Mouse (Mus musculus): ENCODE data around the gene Tspan7.

Gene Tspan7

DNA sequence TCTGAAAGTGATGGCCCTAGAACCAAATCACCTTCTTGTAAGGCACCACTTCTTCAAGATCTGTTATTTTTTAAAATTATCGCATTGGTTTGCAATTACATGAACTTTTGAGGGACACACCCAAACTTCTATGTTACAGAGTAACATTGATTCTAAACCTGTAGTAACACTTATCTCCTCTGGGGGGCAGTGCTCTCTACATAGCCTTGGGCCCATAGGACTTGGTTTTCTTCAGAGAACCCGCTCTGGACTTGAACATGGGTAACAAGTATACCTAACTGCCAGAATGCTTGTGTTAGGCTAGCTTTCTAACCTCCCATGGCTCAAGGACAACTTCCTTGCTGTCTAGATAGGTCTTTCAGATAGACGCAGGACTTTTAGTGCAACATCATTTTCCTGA lies 64.8 kb downstream of the Tspan7 start:
- no peak for DNase-seq (ENCODE audit: low spot score)

DNA sequence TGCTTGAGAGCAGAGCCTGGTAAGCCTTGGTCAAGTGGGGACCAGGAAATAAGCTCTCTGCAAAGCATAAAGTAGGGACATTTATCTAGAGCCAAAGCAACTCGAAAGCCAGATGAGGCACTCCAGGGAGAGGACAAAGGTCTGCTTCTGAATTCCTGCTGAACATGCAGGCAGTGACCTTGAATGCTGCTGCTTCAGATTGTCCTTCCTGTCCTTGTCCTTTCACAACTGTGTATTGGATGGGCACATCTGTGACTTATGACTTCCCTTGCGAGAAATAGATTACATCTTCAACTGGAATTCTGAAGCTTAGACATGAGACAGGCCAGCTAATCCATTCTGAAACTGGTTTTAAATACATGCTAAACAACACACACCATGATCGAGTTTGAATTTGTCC lies 71.9 kb downstream of the Tspan7 start:
- no peak for DNase-seq (ENCODE audit: low spot score)

DNA sequence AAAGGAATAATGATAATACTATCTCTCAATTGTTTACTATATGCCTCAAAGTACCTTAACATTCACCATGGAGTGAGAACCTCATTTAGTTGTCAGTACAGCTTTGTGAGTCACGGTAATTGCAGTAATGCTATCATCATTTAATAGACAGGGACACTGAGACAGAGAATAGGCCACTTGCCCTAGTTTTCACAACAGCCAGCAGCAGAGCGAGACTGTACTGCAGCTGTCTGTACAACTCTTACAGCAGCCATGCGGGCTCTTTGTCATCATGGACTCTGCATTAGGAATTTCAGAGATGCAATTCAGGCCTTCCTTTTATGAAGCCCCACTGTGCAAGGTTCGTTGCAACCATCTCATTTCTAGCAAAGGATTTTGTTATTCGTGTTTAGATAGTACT lies 72.6 kb downstream of the Tspan7 start:
- no peak for DNase-seq (ENCODE audit: low spot score)

DNA sequence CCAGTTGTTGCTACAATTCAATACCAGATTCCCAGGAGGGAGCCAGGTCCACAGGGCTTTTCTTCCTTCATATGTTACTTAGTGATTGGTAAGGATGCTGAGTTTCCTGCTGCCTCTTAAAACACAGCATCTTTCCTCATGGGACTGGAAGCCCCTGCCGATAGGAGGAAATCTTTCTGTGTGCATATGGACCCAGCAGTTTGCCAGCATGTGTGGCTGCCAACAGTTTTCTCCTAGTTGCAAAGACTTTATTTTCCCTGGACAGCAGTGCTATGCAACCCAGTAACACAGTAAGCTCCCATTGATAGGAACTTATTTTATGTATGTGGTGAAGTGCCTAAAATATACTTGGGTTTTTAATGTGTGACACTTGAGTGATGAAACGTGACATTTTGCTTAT lies 73.7 kb downstream of the Tspan7 start:
- no peak for DNase-seq (ENCODE audit: low spot score)

DNA sequence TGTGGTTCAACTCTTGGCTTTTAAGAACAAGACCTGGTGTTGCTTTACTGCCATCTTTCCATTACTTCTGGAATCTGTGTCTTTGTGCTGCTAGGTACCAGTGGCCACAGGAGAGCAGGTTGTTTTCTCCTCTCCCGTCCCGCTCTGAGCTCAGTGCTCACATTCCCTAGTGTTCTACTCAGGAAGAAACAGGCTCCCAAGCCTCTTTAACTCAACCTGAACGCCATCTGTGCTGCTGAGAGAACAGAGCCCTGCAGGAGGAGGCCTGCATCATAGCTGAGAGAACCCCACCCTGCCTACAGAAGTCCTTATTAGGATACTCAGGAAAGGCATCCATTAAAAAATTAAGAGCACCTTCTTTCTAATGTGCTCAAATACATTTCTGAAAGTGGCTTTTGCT lies 80.9 kb downstream of the Tspan7 start:
- no peak for DNase-seq (ENCODE audit: low spot score)

DNA sequence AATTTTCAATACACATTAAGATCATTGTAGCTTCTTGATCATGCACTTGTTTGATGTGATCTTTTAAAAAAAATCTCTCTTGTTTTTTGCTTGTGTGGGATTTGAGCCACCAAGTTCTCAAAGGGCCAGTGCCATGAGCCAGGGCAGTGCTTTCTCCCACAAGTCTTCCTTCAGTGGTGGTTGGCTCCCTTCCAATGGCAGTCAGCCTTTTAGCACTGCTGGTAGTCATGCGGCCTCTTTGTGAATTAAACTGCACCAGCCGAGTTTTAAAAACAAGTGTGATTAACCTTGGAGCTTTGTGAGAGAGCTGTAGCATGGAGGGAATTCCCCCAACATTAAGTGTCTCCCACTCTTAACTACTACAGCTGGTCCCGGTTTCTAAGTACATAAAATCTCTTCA lies 89.6 kb downstream of the Tspan7 start:
- DNase-seq (ENCODE audit: low spot score) = no peak

DNA sequence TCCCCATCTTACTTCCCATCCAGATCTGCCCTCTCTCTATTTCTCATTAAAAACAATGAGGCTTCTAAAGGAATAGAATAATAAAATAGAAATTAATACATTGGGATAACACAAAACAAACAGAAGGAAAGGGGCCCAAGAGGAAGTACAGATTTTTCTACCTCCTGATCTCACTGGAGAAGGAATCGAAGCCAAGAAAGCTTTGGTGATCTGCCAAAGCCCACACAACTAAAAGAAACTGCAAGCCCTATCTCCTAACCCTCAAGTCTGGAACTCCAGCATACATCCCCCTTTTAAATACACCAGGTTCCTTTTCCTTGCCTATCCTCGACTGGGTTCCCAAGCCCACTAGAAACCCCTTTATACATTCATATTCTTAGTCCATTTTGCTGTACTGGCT lies 90.4 kb downstream of the Tspan7 start:
- DNase-seq (ENCODE audit: low spot score) = no peak

DNA sequence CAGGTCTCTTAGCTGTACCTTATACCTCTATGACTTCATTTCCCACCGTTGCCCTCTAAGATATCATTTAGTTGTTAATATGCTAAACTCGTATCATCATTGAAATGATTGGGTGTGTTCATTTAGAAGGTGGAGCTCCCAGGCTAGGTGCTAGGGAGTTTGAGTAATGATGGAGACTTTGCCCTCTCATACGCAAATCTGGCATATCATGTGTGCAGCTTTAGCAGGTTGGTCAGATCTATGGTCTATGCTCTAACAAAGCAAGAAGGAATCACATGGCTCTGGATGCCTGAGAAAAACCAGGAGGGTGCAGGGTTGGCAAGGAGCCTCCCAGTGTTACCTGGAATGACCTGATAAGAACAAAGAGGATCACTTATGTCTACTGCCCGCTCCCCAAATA lies 91.4 kb downstream of the Tspan7 start:
- no peak for DNase-seq (ENCODE audit: low spot score)

DNA sequence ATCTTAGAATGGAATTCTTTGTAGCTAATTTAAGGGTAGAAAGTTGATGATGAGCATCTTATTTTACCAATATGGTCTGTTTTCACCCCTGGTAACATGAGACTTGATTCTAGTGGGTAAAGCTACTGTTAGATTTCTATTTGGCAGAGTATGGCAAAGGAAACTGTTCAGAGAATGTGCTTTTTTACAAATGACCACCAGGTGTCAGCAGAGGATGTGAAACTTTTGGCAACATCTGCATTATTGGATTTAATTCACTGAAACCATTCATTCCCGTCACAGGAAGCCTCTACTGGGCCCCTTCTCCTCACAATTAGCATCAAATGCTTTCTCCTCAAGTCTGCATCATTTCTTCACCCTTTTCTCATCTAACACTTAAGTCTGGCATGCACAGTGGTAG lies 92.4 kb downstream of the Tspan7 start:
- peak; percentile 39 for DNase-seq (ENCODE audit: low spot score)

DNA sequence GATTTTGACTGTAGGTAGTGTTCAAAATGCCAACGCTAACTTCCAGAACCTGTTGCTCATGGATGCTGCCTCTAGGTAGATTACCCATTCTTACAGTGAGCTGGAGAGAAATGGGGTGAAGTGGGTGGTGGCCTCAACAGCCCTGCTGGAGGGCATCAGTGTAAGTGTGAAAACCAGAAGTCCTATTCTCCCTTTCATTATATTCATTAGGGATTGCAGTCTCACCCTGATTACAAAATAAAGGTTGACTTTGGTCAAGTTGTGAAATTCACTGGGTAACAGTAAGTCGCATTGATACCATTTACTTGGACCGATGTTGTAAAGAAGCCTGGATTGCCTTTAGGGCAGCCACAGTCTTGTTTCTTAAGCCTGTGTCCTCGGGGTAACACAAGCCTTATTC lies 97.8 kb downstream of the Tspan7 start:
- DNase-seq (ENCODE audit: low spot score) = no peak

DNA sequence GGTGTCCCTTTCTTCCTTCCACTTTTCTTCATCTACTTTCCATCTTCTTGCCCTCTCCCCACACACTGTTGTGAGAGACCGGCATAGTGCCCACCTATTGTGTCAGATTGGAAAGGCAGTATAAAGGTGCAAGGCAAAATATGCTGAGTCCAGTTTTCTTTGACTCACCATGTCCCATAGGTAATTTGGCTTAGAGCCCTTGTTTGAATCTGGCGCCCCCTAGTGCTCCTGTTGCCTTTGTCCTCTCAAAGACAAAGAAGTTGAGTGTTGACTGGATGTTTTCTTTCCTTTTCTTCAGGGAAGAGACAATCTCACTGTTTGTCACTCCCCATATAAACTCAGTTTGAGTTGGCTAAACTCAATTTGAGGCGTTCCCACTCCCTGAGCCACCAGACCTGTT lies 107.3 kb downstream of the Tspan7 start:
- DNase-seq (ENCODE audit: low spot score) = no peak

DNA sequence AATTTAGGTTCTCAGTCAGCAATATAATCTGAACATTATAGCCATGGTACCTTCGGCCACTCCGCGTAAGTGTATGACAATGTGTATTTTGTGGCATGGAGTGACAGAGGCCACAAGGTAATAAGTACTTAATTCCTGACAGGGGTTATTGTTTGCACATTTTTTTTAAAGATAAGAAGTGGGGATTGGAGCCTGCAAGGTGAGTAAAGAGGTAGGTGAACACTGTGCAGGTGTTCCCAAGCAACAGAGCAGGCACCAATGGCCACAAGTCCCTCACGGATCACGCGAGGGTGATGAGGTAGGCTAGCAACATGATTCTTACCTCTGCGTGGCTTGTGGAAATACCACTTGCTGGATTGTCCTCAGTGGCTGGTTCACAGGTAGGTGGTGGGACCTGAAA lies 108.6 kb downstream of the Tspan7 start:
- DNase-seq (ENCODE audit: low spot score) = no peak

DNA sequence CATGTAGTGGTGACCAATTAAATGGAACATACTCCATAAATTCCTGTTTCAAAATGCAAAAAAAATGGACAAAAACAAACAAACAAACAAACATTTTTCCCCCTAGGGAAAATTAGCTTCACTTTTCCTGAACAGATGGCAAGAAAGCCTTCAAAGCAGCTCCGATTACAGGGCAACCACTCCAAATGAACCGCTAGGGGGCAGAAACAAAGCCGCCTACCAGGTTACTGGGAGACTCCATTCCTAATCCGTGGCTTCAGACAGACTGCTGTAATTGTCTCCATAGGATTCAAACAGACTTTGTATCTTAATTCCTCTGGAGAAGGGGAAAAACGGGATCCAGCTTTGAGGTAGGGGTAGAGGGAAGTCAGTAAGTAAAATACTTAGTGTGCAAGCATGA lies 132.2 kb downstream of the Tspan7 start:
- DNase-seq (ENCODE audit: low spot score) = no peak

DNA sequence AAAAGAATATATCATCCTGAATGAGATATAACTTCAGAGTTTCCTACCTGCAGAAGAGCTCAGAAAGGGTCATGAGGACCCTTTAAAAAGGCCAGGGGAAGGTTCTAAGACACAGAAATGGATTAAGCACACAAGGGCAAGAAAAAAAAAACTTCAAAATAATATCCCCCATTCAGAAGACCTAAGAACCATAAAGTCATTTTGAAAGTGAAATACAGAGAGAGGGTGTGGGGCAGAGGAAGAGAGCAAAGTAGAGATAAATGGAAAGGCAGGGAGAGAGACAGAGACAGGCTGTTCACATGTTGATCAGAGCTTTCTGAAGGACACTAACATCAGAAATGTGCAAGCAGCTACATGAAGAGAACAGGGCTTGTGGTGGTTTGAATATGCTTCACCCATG lies 156.1 kb downstream of the Tspan7 start:
- no peak for DNase-seq (ENCODE audit: low spot score)

Data from layer of hippocampus, adult 9-10 months (tissue).